Mouse (Mus musculus): ENCODE data around the gene Icam2.

- TF ChIP-seq CTCF (IDR thresholded peaks at IDR 0.05; ENCODE audit: borderline replicate concordance, insufficient read depth, low read length) (no peak), POLR2A (IDR thresholded peaks at IDR 0.05; ENCODE audit: low read depth, low read length) (no peak)
Observed at GRCm38 (mm10) chr11:106351941-106352340, 35.9 kb downstream of the Icam2 start.

Data from embryonic fibroblast, embryonic 13.5 days (primary cell).